Mouse (Mus musculus) mature B cell (primary cell): ENCODE measurements around the gene Rgs6.

Source experiments
- in situ Hi-C: fragments of 300-500 bp; cut with MboI; formaldehyde crosslinking; loops from 2 replicates; pipeline ENCODE4 v1.14.3; 2019

The Rgs6 gene

DNA sequence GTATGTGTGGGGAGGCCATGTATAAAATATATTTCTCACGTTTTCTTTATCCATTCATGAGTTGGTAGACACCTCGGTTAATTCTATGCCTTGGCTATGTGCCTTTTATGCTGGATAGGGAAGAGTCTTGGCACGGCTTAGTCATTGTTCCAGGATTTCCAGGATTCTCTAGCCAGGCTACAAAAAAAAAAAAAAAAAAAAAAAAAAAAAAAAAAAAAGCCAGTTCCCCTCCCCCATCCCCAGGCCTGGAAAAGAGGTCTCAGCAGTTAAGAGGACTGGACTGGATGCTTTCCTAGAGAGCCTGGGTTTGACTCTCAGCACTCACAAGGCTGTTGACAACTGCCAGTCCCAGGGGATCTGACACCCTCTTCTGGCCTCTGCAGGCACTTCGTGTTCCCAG, 543.3 kb downstream of the Rgs6 start:
- in situ Hi-C loops, result no loop called here

DNA sequence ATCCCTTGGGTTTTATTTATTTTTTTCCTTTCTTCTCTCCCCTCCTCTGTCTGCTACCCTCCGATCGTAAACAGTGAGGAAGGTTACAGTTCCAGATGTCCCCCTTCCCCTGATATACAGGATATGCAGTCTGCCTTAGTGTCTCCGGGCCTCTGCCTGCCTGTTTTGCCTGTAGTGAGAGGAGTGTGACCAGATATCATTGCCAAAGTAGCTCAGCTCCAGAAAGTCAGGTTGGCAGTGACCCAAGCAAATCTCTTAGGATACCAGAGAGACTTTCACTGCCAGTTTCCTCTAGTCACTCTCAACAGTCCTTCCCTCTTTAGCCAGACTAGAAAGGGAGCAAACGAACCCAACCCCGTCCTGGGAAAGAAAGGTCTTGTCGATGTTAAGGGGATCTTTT, 545.7 kb downstream of the Rgs6 start:
- in situ Hi-C loops, result no loop called here

DNA sequence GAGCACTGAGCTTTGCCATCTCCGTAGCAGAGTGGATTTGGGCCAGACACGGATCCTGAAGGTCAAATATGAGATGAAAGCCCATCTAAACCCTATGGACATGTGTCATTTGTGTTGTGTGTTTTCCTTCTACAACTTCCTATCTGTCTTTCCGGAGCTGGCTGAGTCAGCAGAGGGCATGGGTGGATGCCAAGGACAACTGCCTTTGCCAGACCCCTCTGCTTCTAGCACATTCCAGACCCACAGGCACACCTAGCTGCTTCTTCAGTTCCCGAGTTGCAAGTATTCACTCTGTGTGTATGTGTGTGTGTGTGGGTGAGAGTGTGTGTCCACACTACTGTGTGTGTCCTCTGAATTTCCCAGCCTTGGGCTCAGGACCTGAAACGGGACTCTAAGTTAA, 547.9 kb downstream of the Rgs6 start:
- in situ Hi-C loops, result no loop called here

DNA sequence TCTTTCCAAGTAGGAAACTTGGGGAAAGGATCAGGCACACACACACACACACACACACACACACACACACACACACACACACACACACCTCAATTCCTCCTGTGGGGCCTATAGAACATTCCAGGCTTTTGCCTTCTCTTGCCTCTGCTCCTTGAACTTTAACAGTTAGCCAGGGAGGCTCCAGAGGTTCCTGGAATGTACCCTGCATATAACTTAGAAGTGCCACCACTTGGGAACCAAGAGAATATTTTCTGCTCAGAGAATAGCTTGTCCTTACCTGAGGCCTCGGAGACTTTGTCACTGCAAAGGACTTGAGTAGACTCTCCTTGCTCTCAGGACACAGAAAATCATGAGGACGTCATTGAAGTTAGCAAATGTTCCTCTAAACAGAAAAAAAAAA, 548.4 kb downstream of the Rgs6 start:
- in situ Hi-C loops, result no loop called here

DNA sequence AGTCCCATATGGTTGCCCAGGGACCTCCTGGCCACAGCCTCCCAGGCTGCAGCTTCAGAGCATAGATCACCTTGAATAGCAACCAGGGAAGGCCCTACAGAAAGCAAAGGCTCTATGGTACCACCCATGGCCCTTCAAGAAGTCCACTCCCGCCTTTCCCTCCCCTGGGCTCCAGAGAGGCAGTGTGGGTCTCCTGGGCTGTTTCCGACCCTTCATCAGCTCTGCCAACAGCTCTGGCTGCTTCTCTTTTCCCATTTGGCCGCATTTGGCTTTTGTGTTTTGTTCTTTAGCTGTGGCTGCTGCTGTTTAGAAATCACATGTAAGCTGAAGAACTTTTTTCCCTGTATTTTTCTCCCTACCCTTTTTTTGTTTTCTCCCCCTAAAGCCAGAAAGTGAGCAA, 548.9 kb downstream of the Rgs6 start:
- in situ Hi-C loops, result no loop called here

DNA sequence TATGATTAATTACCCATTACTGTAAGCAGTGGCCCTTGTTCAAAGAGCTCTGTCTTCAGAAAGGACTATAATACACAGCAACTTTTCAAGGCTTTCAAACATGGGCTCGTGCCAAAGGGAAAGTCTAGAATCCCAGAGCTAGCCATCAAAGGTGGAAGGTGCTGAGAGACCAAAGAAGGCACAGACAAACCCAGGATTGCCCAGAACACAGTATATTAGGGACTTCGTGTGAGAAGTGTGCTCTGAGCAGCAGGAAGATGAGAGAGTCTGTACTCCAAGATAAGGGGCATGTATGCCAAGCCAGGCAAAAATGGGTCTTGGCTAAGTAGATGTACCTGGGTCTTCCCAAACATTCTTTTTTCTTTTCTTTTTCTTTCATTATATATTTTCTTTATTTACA, 553.1 kb downstream of the Rgs6 start:
- in situ Hi-C loops, result no loop called here

DNA sequence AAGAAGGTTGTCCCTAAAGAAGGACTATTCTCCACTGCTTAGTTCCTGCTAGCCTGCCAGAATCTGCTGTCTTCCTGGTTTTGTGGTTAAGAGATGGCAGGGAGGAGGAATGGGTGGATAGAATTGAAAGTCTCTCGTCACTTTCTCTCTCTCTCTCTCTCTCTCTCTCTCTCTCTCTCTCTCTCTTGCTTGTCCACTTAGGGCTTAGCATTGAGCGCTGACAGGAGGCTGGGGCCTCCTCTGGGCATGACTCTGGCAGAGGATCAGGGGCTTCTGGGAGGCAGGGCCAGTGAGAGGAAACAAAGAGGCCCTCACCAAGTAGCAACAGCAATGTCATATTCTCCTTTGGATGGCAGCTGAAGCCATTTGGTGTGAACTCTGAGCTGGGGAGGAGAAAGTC, 554.4 kb downstream of the Rgs6 start:
- in situ Hi-C loops, result no loop called here

DNA sequence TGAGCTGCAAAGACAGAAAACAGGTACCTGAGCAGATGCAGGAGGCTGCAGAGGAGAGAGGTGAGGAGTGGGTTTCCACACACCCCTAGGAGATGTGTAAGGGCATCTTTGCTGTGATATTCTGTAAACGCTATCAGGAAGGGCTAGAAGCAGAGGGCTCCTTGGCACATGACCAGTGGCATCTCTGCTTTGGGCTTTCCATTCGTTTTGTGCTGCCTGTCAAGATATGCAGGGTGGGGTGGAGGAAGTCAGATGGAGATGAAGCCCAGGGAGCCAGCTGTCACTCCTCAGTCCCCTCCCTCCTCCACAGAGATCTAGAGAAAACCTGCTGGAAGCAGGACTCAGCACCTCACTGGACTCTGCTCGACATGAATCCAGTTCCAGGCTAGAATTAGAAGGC, 555.0 kb downstream of the Rgs6 start:
- in situ Hi-C loops, result no loop called here

DNA sequence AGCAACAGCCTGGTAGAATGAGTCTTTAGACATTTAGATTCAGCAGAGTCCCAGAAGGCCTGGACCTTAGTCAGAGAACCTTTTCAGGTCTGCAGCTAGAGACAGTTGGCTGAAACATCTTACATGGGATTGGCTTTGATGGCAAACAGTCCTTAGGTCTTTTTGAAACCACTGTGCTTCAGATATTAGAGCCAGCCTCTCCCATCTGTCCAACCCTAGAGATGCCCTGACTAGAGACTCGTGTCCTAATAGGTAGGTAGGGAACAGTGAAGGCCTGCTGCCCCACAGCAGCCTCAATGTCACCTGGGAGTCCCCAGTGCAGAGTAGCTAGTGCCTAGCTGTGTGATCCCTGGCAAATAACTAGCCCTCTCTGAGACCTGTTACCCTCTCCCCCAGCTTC, 555.5 kb downstream of the Rgs6 start:
- in situ Hi-C loops, result no loop called here

DNA sequence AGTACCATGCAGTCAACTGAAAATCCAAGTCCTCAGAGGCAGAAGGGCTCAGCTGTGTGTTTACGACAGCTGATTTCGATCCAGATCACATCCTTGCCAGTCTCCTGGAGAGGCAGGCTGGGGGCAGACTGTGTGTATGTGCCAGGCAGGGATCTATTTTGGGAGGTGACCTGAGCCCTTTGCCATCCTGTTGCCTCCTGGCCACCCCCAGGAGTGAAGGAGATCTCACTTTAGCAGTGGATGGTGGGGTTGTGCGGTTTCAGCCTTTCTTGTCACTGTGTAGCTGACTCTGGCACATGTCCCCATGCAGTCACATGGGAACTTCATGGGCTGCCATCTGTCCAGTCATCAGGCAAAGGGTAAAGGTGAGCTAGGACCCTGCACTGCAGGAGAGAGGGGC, 557.0 kb downstream of the Rgs6 start:
- in situ Hi-C loops, result no loop called here

DNA sequence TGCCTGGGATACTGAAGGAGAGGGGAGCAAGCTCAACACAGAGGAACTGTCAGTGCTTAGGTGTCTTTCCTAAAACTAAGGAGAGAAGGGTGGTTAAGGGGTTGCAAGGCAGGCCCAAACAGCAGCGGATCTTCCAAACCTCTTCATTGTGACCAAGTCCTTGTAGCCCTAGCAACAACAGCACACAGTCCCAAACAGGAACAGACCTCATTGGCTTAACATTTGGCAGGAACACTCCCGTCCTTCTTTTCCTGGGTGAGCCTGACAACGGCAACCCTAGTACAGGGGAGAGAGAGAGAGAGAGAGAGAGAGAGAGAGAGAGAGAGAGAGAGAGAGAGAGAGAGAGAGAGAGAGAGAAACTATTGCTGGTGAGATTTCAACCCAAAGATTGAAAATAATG, 557.8 kb downstream of the Rgs6 start:
- in situ Hi-C loops, result no loop called here

DNA sequence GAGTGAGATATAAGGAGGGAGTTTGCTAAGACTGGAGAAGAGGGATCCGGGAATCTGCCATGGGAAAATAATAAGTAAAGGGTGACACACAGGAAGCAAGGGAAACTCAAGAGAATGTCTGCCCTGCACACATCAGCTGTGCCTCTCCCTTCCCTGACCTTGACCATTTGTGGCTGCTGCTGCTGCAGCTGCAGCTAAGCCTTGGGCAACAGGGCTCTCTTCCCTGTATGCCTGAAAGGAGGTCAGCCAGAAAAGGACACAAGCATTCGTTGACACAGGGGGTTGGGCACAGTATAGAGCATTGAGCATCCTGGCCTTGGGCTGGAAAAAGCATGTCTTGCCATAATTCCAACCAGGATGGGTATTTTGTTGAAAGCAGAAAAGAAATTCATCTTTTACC, 558.8 kb downstream of the Rgs6 start:
- in situ Hi-C loops, result no loop called here

DNA sequence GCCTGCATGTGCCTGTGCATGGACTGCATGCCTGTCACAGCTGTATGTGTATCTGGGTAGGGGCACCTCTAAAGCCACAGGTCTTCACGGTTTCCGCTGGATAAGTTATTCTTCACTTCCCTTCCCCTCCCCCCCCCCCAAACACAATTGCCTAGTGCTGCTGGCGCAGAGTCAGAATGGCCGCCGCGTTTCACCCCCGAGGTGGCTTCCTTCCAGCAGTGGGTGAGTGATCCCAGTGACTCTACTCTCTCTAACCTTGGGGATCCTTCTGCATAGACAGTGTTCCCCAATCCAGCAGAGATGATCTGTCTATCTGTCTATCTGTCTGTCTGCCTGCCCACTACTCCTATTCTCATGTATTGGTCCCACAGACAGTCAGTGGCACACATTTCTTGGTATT, 561.9 kb downstream of the Rgs6 start:
- in situ Hi-C loops, result no loop called here

DNA sequence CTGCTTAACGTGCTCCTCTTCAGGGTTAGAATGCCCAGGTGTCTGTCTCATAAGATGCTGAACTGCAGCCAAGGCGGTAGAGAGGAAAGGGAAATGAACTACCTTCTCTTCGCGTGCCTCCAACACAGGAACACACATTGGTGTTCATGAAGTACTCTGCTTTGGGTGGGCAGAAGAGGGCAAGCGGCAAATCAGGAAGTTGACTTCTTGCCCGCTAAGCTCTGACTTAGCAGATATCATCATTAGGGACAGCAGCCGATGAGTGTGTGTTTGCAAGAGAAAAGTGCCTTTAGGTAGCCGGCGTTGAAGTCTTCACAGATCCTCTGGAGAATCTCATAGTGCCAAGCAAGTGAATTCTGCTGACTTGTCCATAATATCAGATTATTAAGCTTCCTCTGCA, 562.7 kb downstream of the Rgs6 start:
- in situ Hi-C loops, result no loop called here

DNA sequence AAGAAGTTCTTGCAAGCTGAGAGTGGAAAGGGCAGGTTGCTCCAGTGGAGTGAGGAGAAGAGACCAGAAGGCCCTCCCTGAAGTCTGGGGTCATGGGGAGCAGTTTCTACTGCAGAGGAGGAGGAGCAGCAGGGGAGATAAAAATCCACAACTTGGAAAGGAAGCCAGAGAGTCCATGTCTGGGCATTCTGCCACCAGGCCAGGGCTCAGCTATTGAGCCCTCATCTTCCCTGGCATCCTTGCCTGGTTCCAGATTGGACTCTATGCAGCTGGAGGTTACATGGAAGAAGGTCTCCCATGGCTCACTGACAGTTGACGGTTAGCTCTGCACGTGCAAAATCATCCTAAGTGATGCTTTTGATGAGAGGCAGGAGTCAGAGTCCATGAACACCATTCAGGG, 563.4 kb downstream of the Rgs6 start:
- in situ Hi-C loops, result no loop called here

DNA sequence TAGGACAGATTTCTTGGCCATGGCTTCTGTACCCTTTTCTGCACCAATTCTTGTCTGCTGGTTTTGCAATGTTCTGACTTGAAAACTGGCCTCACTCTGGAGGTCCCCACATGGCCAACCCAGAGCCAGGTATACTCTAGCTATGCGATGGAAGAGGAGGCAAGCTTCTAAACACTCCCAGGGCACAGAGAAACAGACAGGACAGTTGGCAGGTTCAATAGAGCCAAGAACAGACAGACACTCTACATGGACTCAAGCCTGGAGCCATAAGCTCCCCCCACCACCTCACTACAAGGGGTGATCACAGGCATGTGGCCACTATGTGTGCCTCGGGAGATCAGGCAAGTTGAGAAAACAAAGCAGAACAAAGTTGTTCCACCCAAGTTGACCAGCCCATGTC, 572.1 kb downstream of the Rgs6 start:
- in situ Hi-C loops, result no loop called here

DNA sequence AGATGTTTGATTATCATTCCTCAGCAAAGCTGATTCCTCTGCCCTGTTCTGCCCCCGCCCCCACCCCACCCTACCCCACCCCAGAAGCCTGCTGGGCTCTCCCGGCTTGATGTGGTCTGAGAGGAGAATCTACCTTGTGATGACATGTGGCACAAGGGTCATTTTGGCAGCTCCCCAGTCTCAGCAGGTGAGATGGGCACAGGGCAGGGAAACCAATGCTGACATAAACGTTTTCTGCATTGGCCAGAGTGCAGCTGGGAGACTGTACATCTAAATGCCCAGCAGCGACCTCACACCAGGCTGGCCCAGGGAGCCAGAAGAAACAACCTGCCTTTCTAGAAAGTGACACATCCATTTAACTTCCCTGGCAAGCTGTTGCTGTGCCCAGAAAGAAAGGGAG, 572.6 kb downstream of the Rgs6 start:
- in situ Hi-C loops, result no loop called here

DNA sequence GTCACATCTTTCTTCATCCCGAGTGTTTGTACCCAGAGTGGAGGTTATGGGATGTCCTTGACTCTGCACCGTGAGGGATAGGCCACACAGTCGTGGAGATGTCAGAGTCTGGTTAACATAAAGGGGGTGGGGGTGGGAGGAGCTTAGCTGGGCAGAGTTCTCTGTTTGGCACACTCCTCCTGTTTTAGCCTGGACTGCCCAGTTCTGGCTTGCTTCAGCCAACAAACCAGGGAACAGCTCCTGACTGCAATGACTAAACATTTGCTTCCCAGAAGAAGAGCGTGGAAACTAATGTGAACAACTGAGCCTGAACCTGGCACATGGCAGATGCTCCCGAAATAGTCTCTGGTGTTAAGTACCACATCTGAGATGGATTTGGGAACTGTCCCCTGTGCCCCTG, 575.6 kb downstream of the Rgs6 start:
- in situ Hi-C loops, result no loop called here

DNA sequence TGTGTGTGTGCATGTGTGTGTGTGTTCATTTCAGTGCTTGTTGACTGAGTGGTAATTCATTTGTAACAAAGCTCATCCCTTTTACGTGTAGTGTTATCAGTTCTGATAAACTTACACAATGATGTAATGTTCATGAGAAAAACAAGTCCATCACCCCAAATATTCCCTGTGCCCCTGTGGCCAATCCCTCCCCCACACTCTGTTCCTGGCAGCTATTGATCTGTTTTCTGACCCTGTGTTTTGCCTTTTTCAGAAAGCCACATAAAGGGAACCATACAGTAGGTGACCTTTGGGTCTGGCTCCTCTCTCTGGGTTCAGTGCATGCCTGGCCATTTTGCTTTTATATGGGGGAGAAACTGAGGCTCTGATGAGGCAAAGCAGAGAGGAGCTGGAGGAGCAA, 577.0 kb downstream of the Rgs6 start:
- in situ Hi-C loops, result no loop called here

DNA sequence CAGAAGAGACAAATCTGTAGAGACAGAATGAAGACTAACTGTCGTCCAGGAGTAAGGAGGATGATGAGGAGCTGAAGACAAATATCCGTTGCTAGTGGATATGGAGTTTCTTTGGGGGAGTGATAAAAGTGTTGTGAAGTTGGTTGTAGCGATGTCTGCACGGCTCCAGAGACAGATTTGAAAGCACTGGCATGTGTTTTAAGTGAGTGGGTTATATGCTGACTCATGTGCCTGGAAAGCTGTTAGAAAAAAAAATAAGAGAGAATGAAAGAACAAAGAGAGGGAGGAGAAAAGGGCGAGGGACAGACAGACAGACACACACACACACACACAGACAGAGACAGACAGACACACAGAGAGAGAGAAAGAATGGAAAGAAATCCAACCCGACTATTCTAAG, 580.2 kb downstream of the Rgs6 start:
- in situ Hi-C loops, result no loop called here

DNA sequence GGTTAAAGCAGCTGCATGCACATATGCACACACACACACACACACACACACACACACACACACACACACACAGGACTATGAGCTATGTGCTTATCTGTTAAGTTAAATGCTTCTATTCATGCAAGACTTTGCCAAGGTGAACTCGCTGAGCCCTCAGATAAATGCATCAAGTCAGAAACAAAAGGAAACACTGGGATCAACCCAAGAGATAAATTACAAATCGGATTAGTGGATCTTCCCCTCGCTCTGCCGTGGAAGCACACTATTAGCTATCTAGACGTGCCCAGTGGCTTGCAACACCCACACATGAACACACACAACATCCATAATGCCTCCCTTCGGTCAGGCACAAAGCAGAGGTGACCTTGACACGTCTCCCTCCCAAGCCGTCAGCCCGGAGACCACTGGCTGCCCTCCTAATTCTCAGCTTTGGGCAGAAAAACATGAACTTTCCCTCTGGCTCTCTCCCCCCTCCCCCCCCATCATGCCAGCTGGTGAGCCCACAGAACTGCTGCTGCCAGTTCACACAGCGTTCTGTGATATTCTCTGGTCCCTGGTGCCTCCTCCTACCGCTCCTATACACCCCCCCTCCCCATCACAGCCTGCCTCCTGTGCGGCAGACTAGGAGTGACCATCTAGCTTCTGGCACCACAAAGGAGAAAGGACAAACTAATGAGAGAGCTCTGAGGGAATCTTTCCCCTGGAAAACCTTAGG, 581.6 kb downstream of the Rgs6 start:
- in situ Hi-C loops, result no loop called here

DNA sequence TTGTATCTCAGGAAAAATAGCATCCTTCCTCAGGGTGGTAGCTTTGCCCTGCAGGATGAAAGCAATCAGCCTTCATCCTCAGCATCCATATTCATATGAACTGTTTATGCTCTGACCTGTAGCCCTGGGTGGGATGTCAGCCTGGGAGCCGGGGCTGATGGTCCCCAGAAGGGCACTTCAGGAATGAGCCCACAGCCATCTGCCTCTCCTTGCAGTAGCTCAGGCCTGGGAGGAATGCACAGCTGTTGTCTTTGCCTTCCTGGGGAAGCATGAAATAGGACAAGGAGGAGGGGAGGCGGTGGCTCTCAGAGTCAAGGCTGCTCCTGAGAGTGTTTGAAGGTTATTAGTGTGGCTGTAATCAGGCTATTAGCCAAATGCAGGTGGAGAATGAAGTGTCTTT, 590.7 kb downstream of the Rgs6 start:
- in situ Hi-C loops, result no loop called here

DNA sequence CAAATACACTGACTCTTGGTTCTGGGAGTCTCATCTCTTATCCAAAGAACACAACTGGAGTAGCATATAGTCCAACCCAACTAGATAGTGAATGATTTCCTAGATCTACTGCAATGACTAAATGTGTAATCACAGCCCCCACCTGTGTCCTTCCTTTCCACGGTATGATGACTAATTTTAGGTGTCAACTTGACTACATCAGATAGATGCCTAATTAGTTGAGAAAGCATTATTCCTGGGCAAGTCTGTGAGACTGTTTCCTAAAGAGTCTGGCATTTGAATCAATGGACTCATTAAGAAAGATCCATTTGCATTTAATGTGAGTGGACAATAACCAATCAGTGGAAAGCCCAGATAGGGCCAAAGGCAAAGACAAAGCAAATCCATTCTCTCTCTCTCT, 591.8 kb downstream of the Rgs6 start:
- in situ Hi-C loops, result no loop called here

DNA sequence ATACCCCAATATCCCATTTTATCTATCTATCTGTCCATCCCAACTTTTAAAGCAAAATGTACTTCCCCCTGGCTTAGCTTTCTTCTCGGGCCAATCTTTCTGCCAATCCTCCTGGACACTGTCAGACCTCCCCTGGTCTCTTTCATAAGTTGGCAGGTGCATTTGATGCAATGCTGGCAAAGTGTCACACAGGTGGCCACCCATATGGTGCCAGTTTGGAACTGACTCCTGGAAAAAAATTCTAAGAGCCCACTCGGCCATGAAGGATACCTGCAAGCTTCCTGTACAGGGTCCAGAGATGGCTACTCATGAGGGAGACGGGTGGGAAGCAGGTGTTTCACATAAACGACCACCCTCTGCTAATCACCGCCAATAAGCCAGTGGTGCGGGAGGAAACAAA, 592.5 kb downstream of the Rgs6 start:
- in situ Hi-C loops, result no loop called here

DNA sequence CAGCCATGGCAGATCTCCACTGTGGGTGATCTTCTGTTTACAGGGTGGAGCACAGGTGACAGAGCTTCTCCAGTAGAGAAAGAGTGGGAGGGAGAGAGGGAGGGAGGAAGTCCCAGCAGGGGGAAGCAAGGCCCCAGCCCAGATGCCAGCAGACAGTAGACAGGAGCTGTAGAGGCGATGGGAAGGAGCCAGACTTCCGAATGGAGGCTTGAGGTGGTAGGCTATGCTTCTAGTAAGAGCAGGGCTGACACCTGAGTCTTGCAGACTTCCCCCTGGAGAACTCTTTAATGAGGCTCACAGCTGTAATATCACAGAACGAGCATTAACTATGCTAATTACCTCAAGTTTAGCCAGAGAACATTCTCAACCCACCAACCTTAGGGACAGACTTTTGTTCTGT, 613.6 kb downstream of the Rgs6 start:
- in situ Hi-C loops, result no loop called here
